Mouse (Mus musculus) ES-Bruce4 (cell line): ENCODE measurements around the gene Man1a. TPM values are rescaled to one million over a fixed set of nuclear protein-coding genes. Genes with fewer than 3 reads are reported as not detected.

Experiments
- H3K27ac ChIP-seq: 2 replicates; pipeline ENCODE4 v1.5.1; 2012; ENCODE audit warnings: low read length, inconsistent platforms; ENCODE audit not compliant: insufficient read depth
- H3K27me3 ChIP-seq: 2 replicates; pipeline ENCODE4 v1.6.1; 2012; ENCODE audit warnings: mild to moderate bottlenecking, low read length, inconsistent platforms; ENCODE audit not compliant: control insufficient read depth, poor library complexity, insufficient read depth, severe bottlenecking
- H3K36me3 ChIP-seq: 2 replicates; pipeline ENCODE4 v1.6.1; 2012; ENCODE audit warnings: inconsistent platforms, mild to moderate bottlenecking, low read length, moderate library complexity; ENCODE audit not compliant: control insufficient read depth, poor library complexity, insufficient read depth, severe bottlenecking
- H3K4me1 ChIP-seq: one replicate; pipeline ENCODE4 v1.8.1; 2011; ENCODE audit warnings: low read length; ENCODE audit not compliant: control insufficient read depth, insufficient read depth
- H3K4me3 ChIP-seq: 2 replicates; pipeline ENCODE4 v1.5.1; 2011; ENCODE audit warnings: low read depth, mild to moderate bottlenecking, low read length
- H3K9ac ChIP-seq: 2 replicates; pipeline ENCODE4 v1.6.1; 2012; ENCODE audit warnings: low read depth, mild to moderate bottlenecking, inconsistent platforms; ENCODE audit not compliant: poor library complexity, severe bottlenecking
- H3K9me3 ChIP-seq: replicated peaks from 2 replicates; pipeline ENCODE4 v1.6.1; 2012; ENCODE audit warnings: mild to moderate bottlenecking, low read length, inconsistent platforms; ENCODE audit not compliant: control insufficient read depth, poor library complexity, insufficient read depth, severe bottlenecking
- CTCF ChIP-seq: IDR thresholded peaks from one replicate; pipeline ENCODE4 v1.8.1; 2011; ENCODE audit warnings: low read depth, low read length
- EP300 ChIP-seq: IDR thresholded peaks from 2 replicates; pipeline ENCODE4 v1.6.1; 2011; ENCODE audit warnings: low read depth, low read length; ENCODE audit not compliant: insufficient read depth
- POLR2A ChIP-seq: IDR thresholded peaks from one replicate; pipeline ENCODE4 v1.8.1; 2011; ENCODE audit warnings: low read length; ENCODE audit not compliant: insufficient read depth
- polyA plus RNA-seq: library from polyadenylated mRNA; stranded (reverse); fragments of >200 nt; gene quantifications from 2 replicates; pipeline ENCODE4 v1.2.4, GENCODE M21; 2011; ENCODE audit warnings: low read depth; ENCODE audit not compliant: missing spikeins, insufficient read depth, insufficient read length

Man1a gene
- polyA plus RNA-seq, 1 experiment, result 4.8 TPM

- Histone ChIP-seq H3K27ac (no peak overlapping the region), H3K9ac (no peak overlapping the region), H3K9me3 (no peaks in the 10 kb centered on the region), H3K4me1 (no peaks in the 10 kb centered on the region), H3K4me3 (no peak overlapping the region), H3K27me3 (no peaks in the 10 kb centered on the region), H3K36me3 (no peaks in the 10 kb centered on the region)
- no peak for TF ChIP-seq EP300
- no peak for TF ChIP-seq POLR2A
- TF ChIP-seq CTCF, result no peak
These were observed 138.2 kb downstream of the Man1a start for GRCm38 (mm10) chr10:53938199-53938598.

- Histone ChIP-seq H3K9ac (no peak overlapping the region), H3K4me1 (no peaks in the 10 kb centered on the region), H3K27ac (no peak overlapping the region), H3K36me3 (no peaks in the 10 kb centered on the region), H3K4me3 (no peak overlapping the region), H3K27me3 (no peaks in the 10 kb centered on the region), H3K9me3 (peaks cover 11% of the 10 kb centered on the region)
- TF ChIP-seq CTCF, result no peak
- no peak for TF ChIP-seq POLR2A
- no peak for TF ChIP-seq EP300
These were observed 140.3 kb downstream of the Man1a start for GRCm38 (mm10) chr10:53936078-53936477.

- no peaks in the 10 kb centered on the region for H3K4me1 ChIP-seq
- H3K9ac ChIP-seq, result no peak overlapping the region
- H3K27me3 ChIP-seq, result no peaks in the 10 kb centered on the region
- no peak for TF ChIP-seq POLR2A
- TF ChIP-seq CTCF, result no peak
- no peak for TF ChIP-seq EP300
- H3K4me3 ChIP-seq, result no peak overlapping the region
- H3K27ac ChIP-seq, result no peak overlapping the region
- H3K36me3 ChIP-seq, result no peaks in the 10 kb centered on the region
- peaks cover 11% of the 10 kb centered on the region for H3K9me3 ChIP-seq
These were observed 146.5 kb downstream of the Man1a start for GRCm38 (mm10) chr10:53929722-53930500.

GRCm38 (mm10) chr10:53927904-53928303 is 148.5 kb downstream of the Man1a start:
- Histone ChIP-seq H3K27me3 (no peaks in the 10 kb centered on the region), H3K4me3 (no peak overlapping the region), H3K27ac (no peak overlapping the region), H3K4me1 (no peaks in the 10 kb centered on the region), H3K9me3 (peaks cover 11% of the 10 kb centered on the region), H3K9ac (no peak overlapping the region), H3K36me3 (no peaks in the 10 kb centered on the region)
- TF ChIP-seq POLR2A (no peak), EP300 (no peak), CTCF (no peak)

- Histone ChIP-seq H3K27me3 (no peaks in the 10 kb centered on the region), H3K36me3 (no peaks in the 10 kb centered on the region), H3K9ac (no peak overlapping the region), H3K4me3 (no peak overlapping the region), H3K27ac (no peak overlapping the region), H3K4me1 (no peaks in the 10 kb centered on the region), H3K9me3 (no peaks in the 10 kb centered on the region)
- TF ChIP-seq EP300 (no peak), POLR2A (no peak), CTCF (no peak)
These were observed 151.0 kb downstream of the Man1a start for GRCm38 (mm10) chr10:53925456-53925855.

GRCm38 (mm10) chr10:53922236-53922635 is 154.2 kb downstream of the Man1a start:
- H3K27me3 ChIP-seq, result no peaks in the 10 kb centered on the region
- TF ChIP-seq POLR2A (no peak), CTCF (no peak), EP300 (no peak)
- H3K9ac ChIP-seq, result no peak overlapping the region
- no peaks in the 10 kb centered on the region for H3K9me3 ChIP-seq
- H3K27ac ChIP-seq, result no peak overlapping the region
- no peaks in the 10 kb centered on the region for H3K4me1 ChIP-seq
- H3K36me3 ChIP-seq, result no peaks in the 10 kb centered on the region
- H3K4me3 ChIP-seq, result no peak overlapping the region
